Mouse (Mus musculus): ENCODE results near the gene Gm960. TPM values are rescaled to one million over a fixed set of nuclear protein-coding genes. Genes with fewer than 3 reads are reported as not detected.

Gene Gm960
- polyA plus RNA-seq (2014; fragmentation: Nextera tagmentation; extraction: Ambion mirVana): 6.2 and 7.6 TPM in 2 replicates

- WGBS: under 1% methylated on average over 40 of the region's 40 CpGs
- Histone ChIP-seq H3K9ac (replicated peaks; ENCODE audit: low read length) (peak within 1 kb of the TSS; percentile 69), H3K9me3 (ENCODE audit: control insufficient read depth, low read length) (no peaks in the 10 kb centered on the region), H3K36me3 (ENCODE audit: control insufficient read depth, insufficient read depth, low read length) (no peaks in the 10 kb centered on the region), H3K4me3 (replicated peaks; ENCODE audit: low read depth, low read length) (peak within 1 kb of the TSS; percentile 55), H3K4me2 (ENCODE audit: low read length) (peak within 1 kb of the TSS; percentile 65), H3K27me3 (ENCODE audit: control insufficient read depth, insufficient read depth, low read length) (peaks cover 16% of the 10 kb centered on the region), H3K4me1 (ENCODE audit: control insufficient read depth, insufficient read depth, low read length) (peaks cover 8% of the 10 kb centered on the region), H3K27ac (replicated peaks; ENCODE audit: low read depth, low read length) (peak within 1 kb of the TSS; percentile 73)
- peak; percentile 68 for ATAC-seq (ENCODE audit: low FRiP score, low TSS enrichment)
- DNase-seq: peak; percentile 90
These were observed at the start of gene Gm960 for GRCm38 (mm10) chr19:4698205-4698677. Gene Gm960 (minus strand): TSS chr19:4698668.

- DNase-seq (no peak), ATAC-seq (ENCODE audit: low FRiP score, low TSS enrichment) (no peak)
- no peak overlapping the region for H3K9ac ChIP-seq (replicated peaks; ENCODE audit: low read length)
- H3K27me3 ChIP-seq (ENCODE audit: control insufficient read depth, insufficient read depth, low read length): no peaks in the 10 kb centered on the region
- H3K9me3 ChIP-seq (ENCODE audit: control insufficient read depth, low read length): no peaks in the 10 kb centered on the region
- no peak overlapping the region for H3K4me2 ChIP-seq (ENCODE audit: low read length)
- no peak overlapping the region for H3K27ac ChIP-seq (replicated peaks; ENCODE audit: low read depth, low read length)
- H3K4me1 ChIP-seq (ENCODE audit: control insufficient read depth, insufficient read depth, low read length): no peaks in the 10 kb centered on the region
- H3K36me3 ChIP-seq (ENCODE audit: control insufficient read depth, insufficient read depth, low read length): peaks cover 95% of the 10 kb centered on the region
- H3K4me3 ChIP-seq (replicated peaks; ENCODE audit: low read depth, low read length): no peak overlapping the region
- WGBS: 90% methylated on average over 9 of the region's 9 CpGs
These were observed 49.3 kb upstream of the Gm960 start for GRCm38 (mm10) chr19:4747631-4748312.

GRCm38 (mm10) chr19:4746611-4747010, 48.1 kb upstream of the Gm960 start:
- no peaks in the 10 kb centered on the region for H3K4me1 ChIP-seq (ENCODE audit: control insufficient read depth, insufficient read depth, low read length)
- H3K27ac ChIP-seq (replicated peaks; ENCODE audit: low read depth, low read length): no peak overlapping the region
- peaks cover 95% of the 10 kb centered on the region for H3K36me3 ChIP-seq (ENCODE audit: control insufficient read depth, insufficient read depth, low read length)
- DNase-seq (no peak), ATAC-seq (ENCODE audit: low FRiP score, low TSS enrichment) (no peak)
- 85% methylated on average over 14 of the region's 14 CpGs for WGBS
- H3K27me3 ChIP-seq (ENCODE audit: control insufficient read depth, insufficient read depth, low read length): no peaks in the 10 kb centered on the region
- H3K4me3 ChIP-seq (replicated peaks; ENCODE audit: low read depth, low read length): no peak overlapping the region
- H3K9ac ChIP-seq (replicated peaks; ENCODE audit: low read length): no peak overlapping the region
- no peaks in the 10 kb centered on the region for H3K9me3 ChIP-seq (ENCODE audit: control insufficient read depth, low read length)
- no peak overlapping the region for H3K4me2 ChIP-seq (ENCODE audit: low read length)

- H3K4me3 ChIP-seq (replicated peaks; ENCODE audit: low read depth, low read length): no peak overlapping the region
- no peaks in the 10 kb centered on the region for H3K4me1 ChIP-seq (ENCODE audit: control insufficient read depth, insufficient read depth, low read length)
- H3K9ac ChIP-seq (replicated peaks; ENCODE audit: low read length): no peak overlapping the region
- H3K27ac ChIP-seq (replicated peaks; ENCODE audit: low read depth, low read length): no peak overlapping the region
- peaks cover 95% of the 10 kb centered on the region for H3K36me3 ChIP-seq (ENCODE audit: control insufficient read depth, insufficient read depth, low read length)
- WGBS: 95% methylated on average over 10 of the region's 10 CpGs
- ATAC-seq (ENCODE audit: low FRiP score, low TSS enrichment) (no peak), DNase-seq (no peak)
- H3K4me2 ChIP-seq (ENCODE audit: low read length): no peak overlapping the region
- H3K9me3 ChIP-seq (ENCODE audit: control insufficient read depth, low read length): no peaks in the 10 kb centered on the region
- no peaks in the 10 kb centered on the region for H3K27me3 ChIP-seq (ENCODE audit: control insufficient read depth, insufficient read depth, low read length)
These were observed 47.2 kb upstream of the Gm960 start for GRCm38 (mm10) chr19:4745681-4746080.

- Histone ChIP-seq H3K4me1 (ENCODE audit: control insufficient read depth, insufficient read depth, low read length) (no peaks in the 10 kb centered on the region), H3K4me2 (ENCODE audit: low read length) (no peak overlapping the region), H3K9me3 (ENCODE audit: control insufficient read depth, low read length) (no peaks in the 10 kb centered on the region), H3K9ac (replicated peaks; ENCODE audit: low read length) (peak overlapping the region; percentile 10; the same call in 1 of the 2 replicates), H3K36me3 (ENCODE audit: control insufficient read depth, insufficient read depth, low read length) (peaks cover 95% of the 10 kb centered on the region), H3K27ac (replicated peaks; ENCODE audit: low read depth, low read length) (no peak overlapping the region), H3K27me3 (ENCODE audit: control insufficient read depth, insufficient read depth, low read length) (no peaks in the 10 kb centered on the region), H3K4me3 (replicated peaks; ENCODE audit: low read depth, low read length) (no peak overlapping the region)
- ATAC-seq (ENCODE audit: low FRiP score, low TSS enrichment) (no peak), DNase-seq (peak; percentile 55)
- 78% methylated on average over 9 of the region's 9 CpGs for WGBS
These were observed 46.6 kb upstream of the Gm960 start for GRCm38 (mm10) chr19:4745057-4745456.

DNA sequence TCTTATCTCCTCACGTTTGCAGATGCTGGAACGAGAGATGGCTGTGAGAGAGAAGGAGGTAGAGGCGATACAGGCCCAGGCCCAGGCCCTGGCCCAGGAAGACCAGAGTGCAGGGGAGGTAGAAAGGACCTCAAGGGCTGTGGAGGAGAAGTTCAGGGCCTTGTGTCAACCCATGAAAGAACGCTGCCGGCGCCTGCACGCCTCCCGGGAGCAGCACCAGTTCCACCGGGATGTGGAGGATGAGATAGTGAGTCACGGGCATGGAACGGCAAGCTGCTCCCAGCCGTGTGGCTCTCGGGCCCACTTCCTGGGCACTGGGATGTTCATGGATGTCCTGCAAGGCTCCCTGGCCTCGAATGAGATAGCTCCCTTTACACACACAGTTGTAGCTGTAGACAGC, 45.6 kb upstream of the Gm960 start:
- H3K36me3 ChIP-seq (ENCODE audit: control insufficient read depth, insufficient read depth, low read length): peaks cover 95% of the 10 kb centered on the region
- DNase-seq: no peak
- WGBS: 84% methylated on average over 14 of the region's 14 CpGs
- ATAC-seq (ENCODE audit: low FRiP score, low TSS enrichment): no peak
- no peak overlapping the region for H3K9ac ChIP-seq (replicated peaks; ENCODE audit: low read length)
- H3K4me3 ChIP-seq (replicated peaks; ENCODE audit: low read depth, low read length): no peak overlapping the region
- no peaks in the 10 kb centered on the region for H3K9me3 ChIP-seq (ENCODE audit: control insufficient read depth, low read length)
- H3K27ac ChIP-seq (replicated peaks; ENCODE audit: low read depth, low read length): no peak overlapping the region
- no peak overlapping the region for H3K4me2 ChIP-seq (ENCODE audit: low read length)
- H3K4me1 ChIP-seq (ENCODE audit: control insufficient read depth, insufficient read depth, low read length): no peaks in the 10 kb centered on the region
- H3K27me3 ChIP-seq (ENCODE audit: control insufficient read depth, insufficient read depth, low read length): no peaks in the 10 kb centered on the region

DNA sequence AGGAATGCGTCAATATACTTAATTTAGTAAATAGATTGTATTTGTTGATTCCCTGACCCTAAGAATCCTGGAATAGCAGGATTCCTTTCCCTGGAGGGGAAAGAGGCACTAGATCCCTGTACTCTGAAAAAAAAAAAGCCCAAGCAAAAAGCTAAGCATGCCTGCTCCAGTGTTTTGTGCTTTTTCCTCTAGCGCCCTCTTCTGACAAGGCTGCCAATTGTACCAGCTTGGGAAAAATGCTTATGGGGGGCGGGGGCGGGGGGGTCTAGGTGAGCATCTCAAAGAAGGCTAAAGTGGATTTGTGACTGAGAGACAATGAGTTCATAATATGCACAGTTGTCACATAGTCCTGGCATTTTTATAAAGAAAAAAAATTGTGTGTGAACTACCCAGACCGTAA, 45.1 kb upstream of the Gm960 start:
- H3K4me3 ChIP-seq (replicated peaks; ENCODE audit: low read depth, low read length): no peak overlapping the region
- H3K9me3 ChIP-seq (ENCODE audit: control insufficient read depth, low read length): no peaks in the 10 kb centered on the region
- DNase-seq: peak; percentile 73
- H3K4me2 ChIP-seq (ENCODE audit: low read length): no peak overlapping the region
- no peak overlapping the region for H3K27ac ChIP-seq (replicated peaks; ENCODE audit: low read depth, low read length)
- peaks cover 94% of the 10 kb centered on the region for H3K36me3 ChIP-seq (ENCODE audit: control insufficient read depth, insufficient read depth, low read length)
- no peak overlapping the region for H3K9ac ChIP-seq (replicated peaks; ENCODE audit: low read length)
- H3K27me3 ChIP-seq (ENCODE audit: control insufficient read depth, insufficient read depth, low read length): no peaks in the 10 kb centered on the region
- no peak for ATAC-seq (ENCODE audit: low FRiP score, low TSS enrichment)
- WGBS: 43% methylated on average over 5 of the region's 5 CpGs
- H3K4me1 ChIP-seq (ENCODE audit: control insufficient read depth, insufficient read depth, low read length): no peaks in the 10 kb centered on the region

DNA sequence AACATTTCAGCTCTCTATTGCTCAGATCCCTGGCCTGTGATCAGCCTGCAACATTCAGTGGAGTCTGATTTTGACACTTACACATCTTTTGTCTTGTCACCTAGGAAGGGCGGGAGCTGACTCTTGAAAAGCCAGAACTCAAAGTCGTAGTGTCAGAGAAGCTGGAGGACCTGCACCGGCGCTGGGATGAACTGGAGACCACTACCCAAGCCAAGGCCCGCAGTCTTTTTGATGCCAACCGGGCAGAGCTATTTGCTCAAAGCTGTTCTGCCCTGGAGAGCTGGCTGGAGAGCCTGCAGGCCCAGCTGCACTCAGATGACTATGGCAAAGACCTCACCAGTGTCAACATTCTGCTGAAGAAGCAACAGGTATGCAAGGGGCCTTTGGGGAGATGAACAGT, 43.8 kb upstream of the Gm960 start:
- no peaks in the 10 kb centered on the region for H3K9me3 ChIP-seq (ENCODE audit: control insufficient read depth, low read length)
- 93% methylated on average over 6 of the region's 6 CpGs for WGBS
- H3K4me1 ChIP-seq (ENCODE audit: control insufficient read depth, insufficient read depth, low read length): no peaks in the 10 kb centered on the region
- no peak overlapping the region for H3K4me2 ChIP-seq (ENCODE audit: low read length)
- peaks cover 96% of the 10 kb centered on the region for H3K36me3 ChIP-seq (ENCODE audit: control insufficient read depth, insufficient read depth, low read length)
- no peak overlapping the region for H3K4me3 ChIP-seq (replicated peaks; ENCODE audit: low read depth, low read length)
- no peak overlapping the region for H3K9ac ChIP-seq (replicated peaks; ENCODE audit: low read length)
- DNase-seq (no peak), ATAC-seq (ENCODE audit: low FRiP score, low TSS enrichment) (no peak)
- H3K27me3 ChIP-seq (ENCODE audit: control insufficient read depth, insufficient read depth, low read length): no peaks in the 10 kb centered on the region
- H3K27ac ChIP-seq (replicated peaks; ENCODE audit: low read depth, low read length): no peak overlapping the region

- Histone ChIP-seq H3K9me3 (ENCODE audit: control insufficient read depth, low read length) (no peaks in the 10 kb centered on the region), H3K27me3 (ENCODE audit: control insufficient read depth, insufficient read depth, low read length) (no peaks in the 10 kb centered on the region), H3K27ac (replicated peaks; ENCODE audit: low read depth, low read length) (no peak overlapping the region), H3K4me2 (ENCODE audit: low read length) (no peak overlapping the region), H3K4me1 (ENCODE audit: control insufficient read depth, insufficient read depth, low read length) (no peaks in the 10 kb centered on the region), H3K36me3 (ENCODE audit: control insufficient read depth, insufficient read depth, low read length) (peaks cover 95% of the 10 kb centered on the region), H3K4me3 (replicated peaks; ENCODE audit: low read depth, low read length) (no peak overlapping the region), H3K9ac (replicated peaks; ENCODE audit: low read length) (no peak overlapping the region)
- DNase-seq: no peak
- WGBS: 86% methylated on average over 10 of the region's 10 CpGs
- ATAC-seq (ENCODE audit: low FRiP score, low TSS enrichment): no peak
These were observed 43.0 kb upstream of the Gm960 start for GRCm38 (mm10) chr19:4741482-4741881.

Measured in midbrain, embryonic 14.5 days (tissue).